Mouse (Mus musculus) c-Kit-positive CD71-negative TER-119-negative erythroid progenitor cells, embryonic 14.5 days (primary cell): ENCODE measurements around the gene Xylt1.

Source experiments
- DNase-seq: peaks from one replicate; pipeline ENCODE4 v3.0.0-alpha.2; 2013; ENCODE audit warnings: low read depth

Gene Xylt1

DNA sequence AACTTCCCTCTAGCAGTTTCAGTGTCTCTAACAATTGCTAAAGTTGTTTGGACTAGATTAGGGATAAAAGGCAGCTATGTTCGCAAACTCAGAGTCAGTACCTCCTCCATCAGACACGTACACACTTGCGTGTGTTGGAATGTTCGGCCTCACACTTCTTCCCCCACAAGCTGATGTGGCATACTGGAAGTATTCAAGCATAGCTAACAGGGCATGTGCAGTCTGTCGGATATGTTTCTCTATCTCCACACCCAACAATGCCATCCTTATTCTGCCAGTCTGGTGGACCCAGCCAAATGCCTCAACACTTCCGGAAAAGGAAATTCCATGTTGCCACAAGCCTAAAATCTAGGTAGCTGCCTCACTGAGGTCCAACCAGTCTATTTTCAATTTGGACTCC, 319.3 kb downstream of the Xylt1 start:
- DNase-seq: no peak

DNA sequence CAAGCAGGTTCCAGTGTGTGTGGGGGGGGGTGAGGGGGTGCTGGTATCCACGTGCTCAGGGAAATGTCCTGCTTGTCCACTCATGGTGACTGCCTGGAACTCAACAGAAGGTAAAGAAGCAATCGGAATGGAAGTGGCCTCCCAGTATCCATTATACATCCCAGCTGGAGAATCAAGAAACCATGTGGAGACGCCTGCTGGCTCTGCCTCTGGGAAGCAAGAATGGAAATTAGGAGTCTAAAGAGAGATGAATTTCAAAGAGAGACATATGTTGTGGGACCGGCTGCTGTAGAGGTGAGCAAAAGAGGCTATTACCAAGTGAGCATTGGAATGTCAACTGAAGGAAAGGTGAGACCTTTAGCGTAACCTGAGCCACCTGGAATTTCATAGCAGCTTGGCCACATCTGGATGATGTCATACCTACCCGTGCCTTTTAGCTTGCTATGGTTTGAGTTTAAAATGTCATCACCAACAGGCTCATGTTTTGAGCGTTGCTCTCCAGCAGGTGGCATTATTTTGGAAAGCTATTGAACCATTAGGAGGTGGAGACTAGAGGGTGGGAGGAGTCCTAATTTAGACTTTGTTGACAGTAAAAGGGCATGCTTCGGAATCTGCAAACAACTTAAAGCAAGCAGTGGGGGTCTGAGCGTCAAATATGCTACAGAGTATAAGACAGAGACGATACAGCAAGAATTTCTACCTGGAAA, 329.3 kb downstream of the Xylt1 start:
- no peak for DNase-seq

DNA sequence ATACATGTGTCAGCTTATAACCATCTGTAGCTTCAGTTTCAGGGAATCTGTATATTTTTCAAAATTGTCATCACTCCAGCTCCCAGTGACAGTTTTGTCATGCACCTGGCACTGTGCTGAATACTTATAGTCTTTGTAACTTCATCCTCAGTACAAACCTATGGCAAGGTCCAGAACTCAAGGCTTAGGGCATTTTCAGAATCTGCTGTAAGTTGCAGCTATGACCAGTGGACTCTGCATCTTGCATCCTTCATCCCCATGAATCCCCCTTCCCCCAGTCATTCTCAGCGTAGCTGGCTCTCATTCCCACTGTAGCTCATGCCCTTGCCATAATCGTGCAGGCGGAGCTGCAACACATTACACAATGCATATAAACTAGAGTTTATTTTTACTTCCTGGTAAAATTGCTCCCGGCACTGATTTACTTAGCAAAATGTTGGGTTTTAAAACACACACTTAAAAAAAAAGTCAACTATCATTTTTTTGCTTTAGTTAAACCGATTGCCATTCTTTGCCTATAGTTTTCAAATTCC, 336.2 kb downstream of the Xylt1 start:
- DNase-seq: no peak

DNA sequence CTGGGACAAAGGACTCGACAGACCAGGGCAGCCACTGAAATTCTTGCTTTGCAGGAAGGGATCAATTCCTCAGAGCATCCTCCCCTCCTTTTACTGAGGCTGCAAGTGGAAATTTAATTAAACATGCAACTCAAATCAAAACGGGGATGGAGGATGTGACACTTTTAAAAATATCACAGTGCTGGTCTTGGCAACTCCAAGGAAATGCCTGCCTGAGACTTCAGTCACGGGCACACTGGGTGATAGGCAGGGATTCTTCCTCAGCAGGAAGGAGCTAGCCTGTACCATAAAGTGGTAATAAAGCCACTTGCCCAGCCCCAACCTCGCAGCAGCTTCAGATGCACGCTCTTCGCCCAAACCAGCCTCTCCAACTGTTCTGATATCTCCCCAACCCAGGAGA, 339.6 kb downstream of the Xylt1 start:
- no peak for DNase-seq
